10 mouse cellular contexts compared by ENCODE assay signal in genomic region chr9:117583638-117584037, GRCm38 (mm10). TPM values are rescaled to one million over a fixed set of nuclear protein-coding genes. Genes with fewer than 3 reads are reported as not detected.
DNase-seq lines count a peak whose midpoint lies in the region; ATAC-seq lines count a peak whose summit lies in the region.
"Had no signal": no experiment of that assay in that cellular context is flagged by ENCODE, and none has a peak within 500 bp of the region (broad histone marks: within the 10 kb centered on the region; RNA-seq: fewer than 3 reads in every experiment).

No protein-coding gene starts in this region.

- DNase-seq in embryonic facial prominence, embryonic 11.5 days (ENCODE audit: low spot score) = peak; percentile 44
- no peak for DNase-seq in embryonic facial prominence, embryonic 10.5 days (ENCODE audit: low spot score)
- DNase-seq in kidney, postnatal 14 days = peak; percentile 32
- peak; percentile 52 for DNase-seq in MN1 (ENCODE audit: low spot score)
- DNase-seq in frontal cortex, postnatal 25 days (ENCODE audit: low spot score in 2 of 2) = no peak
- no peak for DNase-seq in gastrocnemius, postnatal 4 days (ENCODE audit: low spot score in 2 of 2)
- DNase-seq: adrenal gland, postnatal 14 days had no signal

- H3K36me3 ChIP-seq in embryonic facial prominence, embryonic 11.5 days (replicated peaks; ENCODE audit: control insufficient read depth, insufficient read depth, low read depth, low read length) = no peaks in the 10 kb centered on the region
- no peaks in the 10 kb centered on the region for H3K36me3 ChIP-seq in embryonic facial prominence, embryonic 10.5 days (replicated peaks)
- no peaks in the 10 kb centered on the region for H3K36me3 ChIP-seq in kidney, embryonic 15.5 days
- no peaks in the 10 kb centered on the region for H3K36me3 ChIP-seq in limb, embryonic 13.5 days

- ATAC-seq in embryonic facial prominence, embryonic 11.5 days (replicated peaks; ENCODE audit: insufficient number of reproducible peaks, low FRiP score, low TSS enrichment, low read depth) = no peak
- no peak; the same call in 1 of the 2 replicates for ATAC-seq in kidney, embryonic 15.5 days (replicated peaks; ENCODE audit: low FRiP score)
- ATAC-seq in limb, embryonic 13.5 days (ENCODE audit: low FRiP score, low read depth) = 0 out of 2 replicates have a peak, but pooled peaks have one; percentile 48
- ATAC-seq: CD4-positive, CD25-positive, alpha-beta regulatory T cell, adult 4 months had no signal

- no peak overlapping the region for H3K4me2 ChIP-seq in embryonic facial prominence, embryonic 11.5 days (ENCODE audit: low read depth, low read length)
- no peak overlapping the region for H3K4me2 ChIP-seq in kidney, embryonic 15.5 days
- H3K4me2 ChIP-seq in limb, embryonic 13.5 days (replicated peaks) = no peak overlapping the region

- WGBS in embryonic facial prominence, embryonic 11.5 days = 75% methylated on average over 7 of the region's 7 CpGs
- WGBS in embryonic facial prominence, embryonic 10.5 days = 75% methylated on average over 7 of the region's 7 CpGs
- WGBS in kidney, embryonic 15.5 days = 47% methylated on average over 7 of the region's 7 CpGs
- 58% methylated on average over 7 of the region's 7 CpGs for WGBS in limb, embryonic 13.5 days

- H3K9ac ChIP-seq in embryonic facial prominence, embryonic 11.5 days (replicated peaks; ENCODE audit: low read length) = no peak overlapping the region
- H3K9ac ChIP-seq in kidney, embryonic 15.5 days = no peak overlapping the region
- no peak overlapping the region for H3K9ac ChIP-seq in limb, embryonic 13.5 days

- H3K27ac ChIP-seq in embryonic facial prominence, embryonic 11.5 days (replicated peaks; ENCODE audit: low read depth, low read length) = no peak overlapping the region
- H3K27ac ChIP-seq in embryonic facial prominence, embryonic 10.5 days (replicated peaks) = no peak overlapping the region
- no peak overlapping the region for H3K27ac ChIP-seq in kidney, embryonic 15.5 days
- H3K27ac ChIP-seq in limb, embryonic 13.5 days = no peak overlapping the region

- H3K4me1 ChIP-seq in embryonic facial prominence, embryonic 11.5 days (ENCODE audit: control insufficient read depth, insufficient read depth, low read length) = no peaks in the 10 kb centered on the region
- H3K4me1 ChIP-seq in embryonic facial prominence, embryonic 10.5 days = no peaks in the 10 kb centered on the region
- H3K4me1 ChIP-seq in kidney, embryonic 15.5 days = peaks cover 2% of the 10 kb centered on the region; the same call in 1 of the 2 replicates
- H3K4me1 ChIP-seq in limb, embryonic 13.5 days = no peaks in the 10 kb centered on the region

- no peaks in the 10 kb centered on the region for H3K27me3 ChIP-seq in embryonic facial prominence, embryonic 11.5 days (ENCODE audit: control insufficient read depth, insufficient read depth, low read length)
- H3K27me3 ChIP-seq in embryonic facial prominence, embryonic 10.5 days (replicated peaks; ENCODE audit: low read depth, poor library complexity, severe bottlenecking) = no peaks in the 10 kb centered on the region
- H3K27me3 ChIP-seq in kidney, embryonic 15.5 days = no peaks in the 10 kb centered on the region
- no peaks in the 10 kb centered on the region for H3K27me3 ChIP-seq in limb, embryonic 13.5 days

- H3K9me3 ChIP-seq in embryonic facial prominence, embryonic 11.5 days (replicated peaks; ENCODE audit: control insufficient read depth, low read length) = no peaks in the 10 kb centered on the region
- H3K9me3 ChIP-seq in embryonic facial prominence, embryonic 10.5 days = peaks cover 6% of the 10 kb centered on the region; the same call in 1 of the 2 replicates
- H3K9me3 ChIP-seq in kidney, embryonic 15.5 days (replicated peaks) = no peaks in the 10 kb centered on the region
- no peaks in the 10 kb centered on the region for H3K9me3 ChIP-seq in limb, embryonic 13.5 days

- H3K4me3 ChIP-seq in embryonic facial prominence, embryonic 11.5 days (ENCODE audit: low read depth, low read length) = no peak overlapping the region
- H3K4me3 ChIP-seq in embryonic facial prominence, embryonic 10.5 days = no peak overlapping the region
- no peak overlapping the region for H3K4me3 ChIP-seq in kidney, embryonic 15.5 days (replicated peaks)
- no peak overlapping the region for H3K4me3 ChIP-seq in limb, embryonic 13.5 days

RNA-seq across cellular contexts. Expression of gene Rbms3, which starts 46.1 kb away (rescaled TPM):
- 45.3 and 45.9 TPM in 2 replicates for polyA plus RNA-seq in embryonic facial prominence, embryonic 11.5 days (2014; fragmentation: Nextera tagmentation; extraction: Ambion mirVana)
- 23.5 and 29.9 TPM in 2 replicates for polyA plus RNA-seq in embryonic facial prominence, embryonic 10.5 days (2016; fragmentation: Nextera tagmentation; extraction: Ambion mirVana)
- 67.9 and 76.1 TPM in 2 replicates for polyA plus RNA-seq in kidney, embryonic 15.5 days (2015; fragmentation: Nextera tagmentation; extraction: Ambion mirVana)
- polyA plus RNA-seq in limb, embryonic 13.5 days (2015; fragmentation: Nextera tagmentation; extraction: Ambion mirVana) = 93.2 and 101 TPM in 2 replicates
- 10 to 100 TPM; 66.4 to 73.5 TPM for total RNA-seq in gastrocnemius, postnatal 4 days (2021)

Comparison
In these comparisons a context has a peak if more than half of its experiments do, and no peak if none do; other contexts are left out.
1. DNase-seq: peak in embryonic facial prominence, embryonic 11.5 days (single experiment), kidney, postnatal 14 days (single experiment) and MN1 (single experiment); none in embryonic facial prominence, embryonic 10.5 days (single experiment), frontal cortex, postnatal 25 days (0 of 2) and gastrocnemius, postnatal 4 days (0 of 2).